Mouse (Mus musculus): Measurements from ENCODE around the gene Rdh16f1. TPM values are rescaled to one million over a fixed set of nuclear protein-coding genes. Genes with fewer than 3 reads are reported as not detected.

The Rdh16f1 gene
- polyA plus RNA-seq, 1 experiment from 2014 or later = 0.14 TPM

GRCm38 (mm10) chr10:127739661-127740161, 19.9 kb upstream of the Rdh16f1 start:
- peak overlapping the region; percentile 85 for H3K9ac ChIP-seq (ENCODE audit: low read depth, low read length)
- WGBS (ENCODE audit: insufficient replicate concordance) = under 1% methylated on average over 53 of the region's 55 CpGs
- H3K4me2 ChIP-seq (ENCODE audit: low read depth, low read length) = peak overlapping the region; percentile 86
- H3K4me1 ChIP-seq (ENCODE audit: control insufficient read depth, low read depth, low read length) = peaks cover 36% of the 10 kb centered on the region
- H3K27ac ChIP-seq (ENCODE audit: low read length) = peak overlapping the region; percentile 70
- H3K27me3 ChIP-seq (ENCODE audit: control insufficient read depth, insufficient read depth, low read depth, low read length) = no peaks in the 10 kb centered on the region
- ATAC-seq (ENCODE audit: low read depth) = peak; percentile 25
- H3K36me3 ChIP-seq (ENCODE audit: control insufficient read depth, insufficient read depth) = peaks cover 30% of the 10 kb centered on the region
- no peaks in the 10 kb centered on the region; the same call in 1 of the 2 replicates for H3K9me3 ChIP-seq (replicated peaks; ENCODE audit: control insufficient read depth, low read length)
- peak overlapping the region; percentile 75 for H3K4me3 ChIP-seq (ENCODE audit: low read depth, low read length)

- no peak overlapping the region for H3K4me3 ChIP-seq (ENCODE audit: low read depth, low read length)
- H3K9ac ChIP-seq (ENCODE audit: low read depth, low read length) = no peak overlapping the region
- H3K4me2 ChIP-seq (ENCODE audit: low read depth, low read length) = no peak overlapping the region
- peaks cover 33% of the 10 kb centered on the region for H3K36me3 ChIP-seq (ENCODE audit: control insufficient read depth, insufficient read depth)
- H3K4me1 ChIP-seq (ENCODE audit: control insufficient read depth, low read depth, low read length) = peaks cover 8% of the 10 kb centered on the region
- H3K27me3 ChIP-seq (ENCODE audit: control insufficient read depth, insufficient read depth, low read depth, low read length) = no peaks in the 10 kb centered on the region
- no peak for ATAC-seq (ENCODE audit: low read depth)
- no peaks in the 10 kb centered on the region for H3K9me3 ChIP-seq (replicated peaks; ENCODE audit: control insufficient read depth, low read length)
- WGBS (ENCODE audit: insufficient replicate concordance) = 67% methylated on average over 5 of the region's 5 CpGs
- H3K27ac ChIP-seq (ENCODE audit: low read length) = no peak overlapping the region
These were observed 14.9 kb upstream of the Rdh16f1 start for GRCm38 (mm10) chr10:127744661-127745060.

- H3K4me1 ChIP-seq (ENCODE audit: control insufficient read depth, low read depth, low read length) = peaks cover 3% of the 10 kb centered on the region
- 55% methylated on average over 5 of the region's 5 CpGs for WGBS (ENCODE audit: insufficient replicate concordance)
- H3K27me3 ChIP-seq (ENCODE audit: control insufficient read depth, insufficient read depth, low read depth, low read length) = no peaks in the 10 kb centered on the region
- H3K27ac ChIP-seq (ENCODE audit: low read length) = 0 out of 2 replicates have a peak overlapping the region, but pooled peaks have one; percentile 25
- H3K4me3 ChIP-seq (ENCODE audit: low read depth, low read length) = no peak overlapping the region
- ATAC-seq (ENCODE audit: low read depth) = no peak
- no peak overlapping the region for H3K4me2 ChIP-seq (ENCODE audit: low read depth, low read length)
- peaks cover 33% of the 10 kb centered on the region for H3K36me3 ChIP-seq (ENCODE audit: control insufficient read depth, insufficient read depth)
- no peak overlapping the region for H3K9ac ChIP-seq (ENCODE audit: low read depth, low read length)
- H3K9me3 ChIP-seq (replicated peaks; ENCODE audit: control insufficient read depth, low read length) = no peaks in the 10 kb centered on the region
These were observed 13.7 kb upstream of the Rdh16f1 start for GRCm38 (mm10) chr10:127745886-127746285.

GRCm38 (mm10) chr10:127747254-127747653, 12.3 kb upstream of the Rdh16f1 start:
- ATAC-seq (ENCODE audit: low read depth) = no peak

GRCm38 (mm10) chr10:127748847-127749612, 10.6 kb upstream of the Rdh16f1 start:
- peaks cover 3% of the 10 kb centered on the region for H3K4me1 ChIP-seq (ENCODE audit: control insufficient read depth, low read depth, low read length)
- no peak overlapping the region for H3K9ac ChIP-seq (ENCODE audit: low read depth, low read length)
- peak overlapping the region; percentile 73 for H3K27ac ChIP-seq (ENCODE audit: low read length)
- H3K4me3 ChIP-seq (ENCODE audit: low read depth, low read length) = peak overlapping the region; percentile 23
- WGBS (ENCODE audit: insufficient replicate concordance) = 7% methylated on average over 8 of the region's 8 CpGs
- H3K36me3 ChIP-seq (ENCODE audit: control insufficient read depth, insufficient read depth) = peaks cover 9% of the 10 kb centered on the region
- peak; percentile 76 for ATAC-seq (ENCODE audit: low read depth)
- no peaks in the 10 kb centered on the region for H3K27me3 ChIP-seq (ENCODE audit: control insufficient read depth, insufficient read depth, low read depth, low read length)
- no peaks in the 10 kb centered on the region for H3K9me3 ChIP-seq (replicated peaks; ENCODE audit: control insufficient read depth, low read length)
- H3K4me2 ChIP-seq (ENCODE audit: low read depth, low read length) = peak overlapping the region; percentile 29

More at GRCm38 (mm10) chr10:127747254-127747653, 12.3 kb upstream of the Rdh16f1 start:
- H3K4me2 ChIP-seq (ENCODE audit: low read depth, low read length) = no peak overlapping the region
- H3K9me3 ChIP-seq (replicated peaks; ENCODE audit: control insufficient read depth, low read length) = no peaks in the 10 kb centered on the region
- peaks cover 3% of the 10 kb centered on the region for H3K4me1 ChIP-seq (ENCODE audit: control insufficient read depth, low read depth, low read length)
- WGBS (ENCODE audit: insufficient replicate concordance) = 72% methylated on average over 8 of the region's 8 CpGs
- no peaks in the 10 kb centered on the region for H3K27me3 ChIP-seq (ENCODE audit: control insufficient read depth, insufficient read depth, low read depth, low read length)
- H3K9ac ChIP-seq (ENCODE audit: low read depth, low read length) = no peak overlapping the region
- no peak overlapping the region for H3K4me3 ChIP-seq (ENCODE audit: low read depth, low read length)
- no peak overlapping the region for H3K27ac ChIP-seq (ENCODE audit: low read length)
- peaks cover 27% of the 10 kb centered on the region for H3K36me3 ChIP-seq (ENCODE audit: control insufficient read depth, insufficient read depth)

- no peak for ATAC-seq (ENCODE audit: low read depth)
- 0 out of 2 replicates have a peak overlapping the region, but pooled peaks have one; percentile 26 for H3K4me2 ChIP-seq (ENCODE audit: low read depth, low read length)
These were observed 9.3 kb upstream of the Rdh16f1 start for GRCm38 (mm10) chr10:127750136-127750777.

GRCm38 (mm10) chr10:127751548-127751947, 8.0 kb upstream of the Rdh16f1 start, which contains the start of gene Gpr182:
Gene Gpr182, minus strand, starts transcription at chr10:127751732.
- H3K9me3 ChIP-seq (replicated peaks; ENCODE audit: control insufficient read depth, low read length) = no peaks in the 10 kb centered on the region
- no peaks in the 10 kb centered on the region for H3K27me3 ChIP-seq (ENCODE audit: control insufficient read depth, insufficient read depth, low read depth, low read length)
- 0 out of 2 replicates have a peak within 1 kb of the TSS, but pooled peaks have one; percentile 5 for H3K4me2 ChIP-seq (ENCODE audit: low read depth, low read length)
- H3K9ac ChIP-seq (ENCODE audit: low read depth, low read length) = no peak within 1 kb of the TSS
- peaks cover 2% of the 10 kb centered on the region; the same call in 1 of the 2 replicates for H3K36me3 ChIP-seq (ENCODE audit: control insufficient read depth, insufficient read depth)
- ATAC-seq (ENCODE audit: low read depth) = 0 out of 2 replicates have a peak, but pooled peaks have one; percentile 14
- peak within 1 kb of the TSS; percentile 19 for H3K4me3 ChIP-seq (ENCODE audit: low read depth, low read length)
- peaks cover 15% of the 10 kb centered on the region for H3K4me1 ChIP-seq (ENCODE audit: control insufficient read depth, low read depth, low read length)
- peak within 1 kb of the TSS; percentile 3 for H3K27ac ChIP-seq (ENCODE audit: low read length)
- 32% methylated on average over 8 of the region's 8 CpGs for WGBS (ENCODE audit: insufficient replicate concordance)

More at GRCm38 (mm10) chr10:127750136-127750777, 9.3 kb upstream of the Rdh16f1 start:
- Histone ChIP-seq H3K36me3 (ENCODE audit: control insufficient read depth, insufficient read depth) (peaks cover 3% of the 10 kb centered on the region; the same call in 1 of the 2 replicates), H3K27ac (ENCODE audit: low read length) (peak overlapping the region; percentile 73), H3K9me3 (replicated peaks; ENCODE audit: control insufficient read depth, low read length) (no peaks in the 10 kb centered on the region), H3K4me3 (ENCODE audit: low read depth, low read length) (peak overlapping the region; percentile 19), H3K4me1 (ENCODE audit: control insufficient read depth, low read depth, low read length) (peaks cover 8% of the 10 kb centered on the region), H3K27me3 (ENCODE audit: control insufficient read depth, insufficient read depth, low read depth, low read length) (no peaks in the 10 kb centered on the region), H3K9ac (ENCODE audit: low read depth, low read length) (no peak overlapping the region)
- 57% methylated on average over 24 of the region's 24 CpGs for WGBS (ENCODE audit: insufficient replicate concordance)

GRCm38 (mm10) chr10:127754566-127755166, 4.9 kb upstream of the Rdh16f1 start:
- no peaks in the 10 kb centered on the region for H3K27me3 ChIP-seq (ENCODE audit: control insufficient read depth, insufficient read depth, low read depth, low read length)
- 52% methylated on average over 6 of the region's 6 CpGs for WGBS (ENCODE audit: insufficient replicate concordance)
- no peaks in the 10 kb centered on the region for H3K9me3 ChIP-seq (replicated peaks; ENCODE audit: control insufficient read depth, low read length)
- H3K9ac ChIP-seq (ENCODE audit: low read depth, low read length) = no peak overlapping the region
- peaks cover 12% of the 10 kb centered on the region for H3K4me1 ChIP-seq (ENCODE audit: control insufficient read depth, low read depth, low read length)
- ATAC-seq (ENCODE audit: low read depth) = no peak
- no peaks in the 10 kb centered on the region for H3K36me3 ChIP-seq (ENCODE audit: control insufficient read depth, insufficient read depth)
- H3K4me3 ChIP-seq (ENCODE audit: low read depth, low read length) = no peak overlapping the region
- H3K4me2 ChIP-seq (ENCODE audit: low read depth, low read length) = no peak overlapping the region
- H3K27ac ChIP-seq (ENCODE audit: low read length) = peak overlapping the region; percentile 31
